Mouse (Mus musculus): ENCODE results near the gene Jak3.

GRCm38 (mm10) chr8:71723047-71723551, 47.0 kb downstream of the Jak3 start:
- TF ChIP-seq POLR2A (IDR thresholded peaks at IDR 0.05; ENCODE audit: borderline replicate concordance, extremely low read depth, low read depth, low read length) (no peak), CTCF (IDR thresholded peaks at IDR 0.05; ENCODE audit: insufficient read depth, low read length) (no peak)

All from lung, adult 2 months (tissue).